Mouse (Mus musculus) cerebellum, postnatal 36 days (tissue): ENCODE data around the gene Als2.

ENCODE experiments used
- DNase-seq, 2 experiments: peaks; one replicate each; pipeline ENCODE4 v3.0.0; 2021 to 2022; ENCODE audit warnings: mixed read lengths in 2 of 2

Als2 gene

GRCm38 (mm10) chr1:59163030-59163461 lies 74.0 kb downstream of the Als2 start, which contains the start of gene Mpp4:
Gene Mpp4 (minus strand): TSS chr1:59163389.
- DNase-seq, result peak; percentile 41 to 50

GRCm38 (mm10) chr1:59162309-59163024 lies 74.6 kb downstream of the Als2 start:
- peak; percentile 33 to 38 for DNase-seq

GRCm38 (mm10) chr1:59161396-59161795 lies 75.6 kb downstream of the Als2 start:
- DNase-seq, result peak; percentile 40 to 53

DNA sequence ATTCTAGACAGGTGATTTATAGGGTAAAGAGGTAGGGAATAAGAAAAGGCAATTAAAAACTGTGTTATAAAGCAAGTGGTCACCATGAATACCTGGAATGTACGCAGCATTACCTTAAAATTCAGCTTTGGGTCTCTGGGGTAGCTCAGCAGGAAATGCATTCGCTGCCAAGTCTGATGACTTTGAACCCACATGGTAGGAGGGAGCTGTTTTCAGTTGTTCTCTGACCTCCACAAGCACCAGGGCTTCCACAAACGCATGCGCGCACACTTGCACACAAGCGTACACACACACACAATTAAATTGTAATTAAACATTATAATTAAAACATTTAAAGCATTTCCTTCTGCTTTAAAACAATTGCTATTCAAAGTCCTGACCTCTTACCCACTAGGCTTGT lies 76.2 kb downstream of the Als2 start:
- DNase-seq, result peak in 1 of 2 experiments; percentile 23

GRCm38 (mm10) chr1:59159136-59159535 lies 77.9 kb downstream of the Als2 start:
- DNase-seq, result no peak

- peak; percentile 18 to 30 for DNase-seq
Measured at GRCm38 (mm10) chr1:59158498-59158897, 78.5 kb downstream of the Als2 start.

GRCm38 (mm10) chr1:59157846-59158245 lies 79.2 kb downstream of the Als2 start:
- DNase-seq, result no peak

DNA sequence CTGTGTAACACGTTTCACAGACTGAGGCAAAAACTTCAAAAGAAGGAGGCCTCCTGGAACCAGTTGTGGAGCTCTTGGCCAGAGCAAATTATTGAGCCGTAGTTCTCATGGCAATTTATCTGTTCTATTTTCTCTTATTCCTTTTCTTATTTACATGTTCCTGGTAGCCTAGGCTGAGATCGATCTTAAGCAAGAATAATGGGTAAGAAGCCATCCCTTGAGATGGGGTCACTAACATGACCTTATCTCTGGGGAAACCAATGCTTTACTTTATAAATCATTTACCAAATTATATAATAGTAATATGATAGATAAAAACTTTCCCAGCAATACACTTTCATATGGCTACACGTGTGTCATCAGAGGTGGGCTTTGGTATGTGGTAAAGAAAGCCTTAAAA lies 84.7 kb downstream of the Als2 start:
- DNase-seq, result no peak

- no peak for DNase-seq
Measured at GRCm38 (mm10) chr1:59150542-59150941, 86.5 kb downstream of the Als2 start.

GRCm38 (mm10) chr1:59144543-59144942 lies 92.5 kb downstream of the Als2 start:
- DNase-seq, result peak; percentile 51 to 61

DNA sequence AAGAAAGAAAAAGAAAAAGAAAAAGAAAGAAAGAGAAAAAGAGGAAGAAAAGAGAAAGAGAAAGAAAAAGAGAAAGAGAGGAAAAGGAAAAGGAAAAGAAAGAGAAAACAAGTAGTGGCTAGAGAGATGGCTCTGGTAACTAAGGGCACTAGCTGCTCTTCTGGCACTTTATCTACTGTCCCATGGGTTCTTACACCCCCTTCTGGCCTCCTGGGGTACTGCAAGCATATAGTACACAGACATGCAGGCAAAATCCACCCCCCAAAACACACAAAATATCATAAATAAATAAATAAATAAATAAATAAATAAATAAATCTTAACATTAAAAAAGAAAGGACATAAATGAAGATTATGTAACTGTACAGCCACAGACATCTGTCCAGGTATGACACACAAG lies 94.2 kb downstream of the Als2 start:
- peak; percentile 48 to 50 for DNase-seq

DNA sequence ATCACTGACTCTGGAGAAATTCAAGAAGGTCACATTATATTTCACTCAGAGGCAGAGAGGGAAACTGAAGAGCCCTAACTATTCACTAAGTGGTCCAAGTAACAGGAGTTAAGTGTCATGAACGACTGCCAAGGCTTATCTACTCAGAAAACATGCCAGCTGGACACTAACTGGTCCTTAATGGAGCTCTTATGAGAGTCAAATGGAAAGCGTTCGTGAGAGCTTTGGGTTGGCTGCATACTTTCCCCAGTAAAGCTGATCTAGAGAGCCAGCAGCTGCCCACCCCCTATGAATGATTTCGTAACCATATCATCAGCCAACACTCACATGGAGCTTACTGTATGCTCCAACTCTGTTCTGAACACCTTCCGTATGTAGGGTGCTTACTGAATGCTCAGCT lies 102.6 kb downstream of the Als2 start:
- no peak for DNase-seq

DNA sequence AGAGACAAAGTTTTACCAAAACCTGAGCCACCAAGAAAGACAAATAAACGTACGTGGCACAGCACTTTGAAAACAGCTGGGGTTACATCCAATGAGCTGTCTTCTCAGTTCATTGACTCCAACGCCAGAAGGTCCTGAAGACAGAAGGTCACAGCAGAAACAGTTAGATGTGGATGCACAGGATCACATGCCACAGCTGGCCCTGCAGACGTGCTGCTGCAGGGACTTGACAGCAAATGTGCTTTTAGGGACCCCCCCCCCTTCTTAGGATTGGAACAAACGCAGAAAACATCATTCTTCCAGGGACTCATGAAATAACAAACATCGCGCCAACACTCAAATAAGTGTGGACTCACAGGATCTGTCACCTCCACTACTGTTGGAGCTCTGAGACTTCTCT lies 108.2 kb downstream of the Als2 start:
- no peak for DNase-seq

GRCm38 (mm10) chr1:59125558-59125957 lies 111.5 kb downstream of the Als2 start:
- DNase-seq, result no peak

GRCm38 (mm10) chr1:59119720-59120457 lies 117.1 kb downstream of the Als2 start, which contains the start of gene Tmem237:
Gene Tmem237 (minus strand): TSS chr1:59120408.
- peak; percentile 90 to 92 for DNase-seq
